Mouse (Mus musculus) kidney, embryonic 16.5 days (tissue): ENCODE measurements around the gene Ralgapb. TPM values are rescaled to one million over a fixed set of nuclear protein-coding genes. Genes with fewer than 3 reads are reported as not detected.

ENCODE experiments used
- ATAC-seq: fragments of 200-750 bp; cut with Nextera tagmentation; 2 replicates; pipeline ENCODE4 v1.8.0; 2017; ENCODE audit warnings: moderate TSS enrichment; ENCODE audit not compliant: low FRiP score, low TSS enrichment
- H3K27ac ChIP-seq: fragments of 300-500 bp; sonication (generic); 2 replicates; pipeline ENCODE4 v1.5.1; 2014; ENCODE audit warnings: low read length
- H3K27me3 ChIP-seq: fragments of 300-500 bp; sonication (generic); 2 replicates; pipeline ENCODE4 v1.6.1; 2014; ENCODE audit warnings: low read length, control low read depth, mixed read lengths; ENCODE audit not compliant: insufficient read depth
- H3K36me3 ChIP-seq: fragments of 300-500 bp; sonication (generic); 2 replicates; pipeline ENCODE4 v1.6.1; 2014; ENCODE audit warnings: low read length, control low read depth, mixed read lengths; ENCODE audit not compliant: insufficient read depth
- H3K4me1 ChIP-seq: fragments of 300-500 bp; sonication (generic); 2 replicates; pipeline ENCODE4 v1.6.1; 2014; ENCODE audit warnings: low read length, control low read depth, mixed read lengths; ENCODE audit not compliant: insufficient read depth
- H3K4me2 ChIP-seq: fragments of 300-500 bp; sonication (generic); replicated peaks from 2 replicates; pipeline ENCODE4 v1.6.1; 2014; ENCODE audit warnings: low read depth, low read length
- H3K4me3 ChIP-seq: fragments of 300-500 bp; sonication (generic); 2 replicates; pipeline ENCODE4 v1.5.1; 2014; ENCODE audit warnings: mild to moderate bottlenecking, low read length
- H3K9ac ChIP-seq: fragments of 300-500 bp; sonication (generic); replicated peaks from 2 replicates; pipeline ENCODE4 v1.6.1; 2014; ENCODE audit warnings: low read length
- H3K9me3 ChIP-seq: fragments of 300-500 bp; sonication (generic); 2 replicates; pipeline ENCODE4 v1.6.1; 2016; ENCODE audit warnings: low read length, control low read depth
- WGBS: fragments of 180-500 bp; shearing (Covaris S2); extraction: QIAGEN DNeasy Blood & Tissue Kit; methylation state at CpG from one replicate; pipeline ENCODE4 v1.1.7; 2014; 5-methylcytosine and 5-hydroxymethylcytosine counted together
- polyA plus RNA-seq: library from polyadenylated mRNA; unstranded; fragments of >200 nt; fragmentation: Nextera tagmentation; extraction: Ambion mirVana; gene quantifications from 2 replicates; pipeline ENCODE4 v1.2.1, GENCODE M21; 2015

Ralgapb gene
- polyA plus RNA-seq, 1 experiment from 2014 or later, result 13.7 TPM

DNA sequence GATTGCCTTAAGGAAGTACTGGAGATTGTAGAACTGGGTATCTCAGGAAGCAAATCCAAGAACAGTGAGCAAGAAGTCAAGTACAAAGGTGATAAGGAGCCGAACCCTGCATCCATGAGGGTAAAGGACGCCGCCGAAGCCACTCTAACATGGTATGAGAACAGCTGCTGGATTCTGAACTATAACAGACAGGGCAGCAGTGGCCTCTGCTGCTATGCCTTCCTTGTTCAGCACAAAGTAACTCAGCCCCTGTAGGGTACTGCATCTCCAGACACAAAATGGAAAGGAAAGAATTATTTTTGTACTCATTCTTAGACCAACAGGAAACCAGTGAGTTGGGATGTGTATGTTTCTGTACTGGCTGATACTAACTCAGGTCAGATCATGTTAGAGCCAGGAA lies 46.8 kb downstream of the Ralgapb start:
- H3K4me2 ChIP-seq, result no peak overlapping the region
- H3K9ac ChIP-seq, result no peak overlapping the region
- H3K4me3 ChIP-seq, result no peak overlapping the region
- no peak for ATAC-seq
- H3K4me1 ChIP-seq, result no peaks in the 10 kb centered on the region
- peaks cover 35% of the 10 kb centered on the region for H3K36me3 ChIP-seq
- H3K27me3 ChIP-seq, result no peaks in the 10 kb centered on the region
- H3K27ac ChIP-seq, result no peak overlapping the region
- WGBS, result 98% methylated on average over 4 of the region's 4 CpGs
- no peaks in the 10 kb centered on the region for H3K9me3 ChIP-seq

DNA sequence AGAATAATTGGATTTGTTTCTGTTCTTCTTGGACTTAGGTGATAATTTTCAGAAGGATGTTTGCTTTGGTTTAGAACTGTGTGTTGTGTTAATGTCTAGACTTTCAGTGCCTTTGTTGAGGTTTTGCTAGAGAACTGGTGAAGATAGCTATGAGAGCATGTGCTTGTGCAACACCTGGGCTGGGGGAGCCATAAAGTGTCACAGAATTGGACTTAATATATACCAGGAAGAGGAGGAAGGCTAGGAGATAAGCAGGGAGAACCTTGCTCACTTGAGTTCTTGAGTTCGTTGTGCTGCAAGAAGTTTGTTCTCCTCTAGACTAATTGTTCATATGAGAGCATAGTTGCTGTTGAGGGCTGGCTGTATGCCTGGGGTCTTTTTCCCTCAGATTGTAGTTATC lies 48.0 kb downstream of the Ralgapb start:
- Histone ChIP-seq H3K4me1 (no peaks in the 10 kb centered on the region), H3K27ac (no peak overlapping the region), H3K36me3 (peaks cover 37% of the 10 kb centered on the region), H3K9ac (no peak overlapping the region), H3K9me3 (no peaks in the 10 kb centered on the region), H3K4me2 (no peak overlapping the region), H3K27me3 (no peaks in the 10 kb centered on the region), H3K4me3 (no peak overlapping the region)
- ATAC-seq, result no peak
- 96% methylated on average over 1 of the region's 1 CpGs for WGBS

DNA sequence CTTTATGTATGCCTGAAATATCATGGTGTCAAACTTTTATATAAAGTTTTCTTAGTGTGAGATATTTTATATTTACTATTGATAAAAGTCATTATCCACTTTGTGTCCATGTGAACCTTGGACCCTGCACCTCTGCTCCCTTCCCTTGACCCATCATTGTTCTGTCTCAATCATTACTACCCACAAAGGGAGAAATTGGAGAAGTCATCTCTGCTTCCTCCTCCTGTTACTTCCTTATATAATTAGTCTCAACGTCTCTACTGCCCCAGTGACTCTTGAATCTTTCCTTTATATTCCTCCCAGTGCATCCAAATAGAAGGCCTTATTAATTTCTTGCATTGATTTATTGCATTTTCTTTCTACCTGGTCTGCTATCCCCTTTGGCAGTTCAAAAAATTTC lies 52.8 kb downstream of the Ralgapb start:
- peaks cover 25% of the 10 kb centered on the region for H3K36me3 ChIP-seq
- no peak for ATAC-seq
- no peak overlapping the region for H3K27ac ChIP-seq
- no peaks in the 10 kb centered on the region for H3K9me3 ChIP-seq
- no peak overlapping the region for H3K4me2 ChIP-seq
- no peaks in the 10 kb centered on the region for H3K4me1 ChIP-seq
- H3K4me3 ChIP-seq, result no peak overlapping the region
- no peaks in the 10 kb centered on the region for H3K27me3 ChIP-seq
- no peak overlapping the region for H3K9ac ChIP-seq
- WGBS, result 63% methylated on average over 1 of the region's 1 CpGs

- 91% methylated on average over 1 of the region's 1 CpGs for WGBS
Measured at GRCm38 (mm10) chr2:158474159-158474558, 64.5 kb downstream of the Ralgapb start.

GRCm38 (mm10) chr2:158477640-158478039 lies 68.0 kb downstream of the Ralgapb start:
- WGBS, result 92% methylated on average over 3 of the region's 3 CpGs
- ATAC-seq, result no peak
- H3K36me3 ChIP-seq, result peaks cover 31% of the 10 kb centered on the region
- H3K4me3 ChIP-seq, result no peak overlapping the region
- H3K27me3 ChIP-seq, result no peaks in the 10 kb centered on the region
- no peaks in the 10 kb centered on the region for H3K9me3 ChIP-seq
- H3K27ac ChIP-seq, result no peak overlapping the region
- no peak overlapping the region for H3K4me2 ChIP-seq
- H3K4me1 ChIP-seq, result no peaks in the 10 kb centered on the region
- no peak overlapping the region for H3K9ac ChIP-seq

More at GRCm38 (mm10) chr2:158474159-158474558, 64.5 kb downstream of the Ralgapb start:
- H3K9me3 ChIP-seq, result no peaks in the 10 kb centered on the region
- no peaks in the 10 kb centered on the region for H3K4me1 ChIP-seq
- H3K27me3 ChIP-seq, result no peaks in the 10 kb centered on the region
- H3K36me3 ChIP-seq, result peaks cover 22% of the 10 kb centered on the region; the same call in 1 of the 2 replicates
- H3K9ac ChIP-seq, result no peak overlapping the region
- H3K27ac ChIP-seq, result no peak overlapping the region
- ATAC-seq, result no peak
- no peak overlapping the region for H3K4me2 ChIP-seq
- H3K4me3 ChIP-seq, result no peak overlapping the region

- no peaks in the 10 kb centered on the region for H3K4me1 ChIP-seq
- ATAC-seq, result no peak
- H3K9ac ChIP-seq, result no peak overlapping the region
- no peak overlapping the region for H3K4me3 ChIP-seq
- no peak overlapping the region for H3K27ac ChIP-seq
- no peaks in the 10 kb centered on the region for H3K9me3 ChIP-seq
- H3K4me2 ChIP-seq, result no peak overlapping the region
- WGBS, result 87% methylated on average over 5 of the region's 5 CpGs
- H3K27me3 ChIP-seq, result no peaks in the 10 kb centered on the region
- H3K36me3 ChIP-seq, result peaks cover 26% of the 10 kb centered on the region
Measured at GRCm38 (mm10) chr2:158498457-158498856, 88.8 kb downstream of the Ralgapb start.

DNA sequence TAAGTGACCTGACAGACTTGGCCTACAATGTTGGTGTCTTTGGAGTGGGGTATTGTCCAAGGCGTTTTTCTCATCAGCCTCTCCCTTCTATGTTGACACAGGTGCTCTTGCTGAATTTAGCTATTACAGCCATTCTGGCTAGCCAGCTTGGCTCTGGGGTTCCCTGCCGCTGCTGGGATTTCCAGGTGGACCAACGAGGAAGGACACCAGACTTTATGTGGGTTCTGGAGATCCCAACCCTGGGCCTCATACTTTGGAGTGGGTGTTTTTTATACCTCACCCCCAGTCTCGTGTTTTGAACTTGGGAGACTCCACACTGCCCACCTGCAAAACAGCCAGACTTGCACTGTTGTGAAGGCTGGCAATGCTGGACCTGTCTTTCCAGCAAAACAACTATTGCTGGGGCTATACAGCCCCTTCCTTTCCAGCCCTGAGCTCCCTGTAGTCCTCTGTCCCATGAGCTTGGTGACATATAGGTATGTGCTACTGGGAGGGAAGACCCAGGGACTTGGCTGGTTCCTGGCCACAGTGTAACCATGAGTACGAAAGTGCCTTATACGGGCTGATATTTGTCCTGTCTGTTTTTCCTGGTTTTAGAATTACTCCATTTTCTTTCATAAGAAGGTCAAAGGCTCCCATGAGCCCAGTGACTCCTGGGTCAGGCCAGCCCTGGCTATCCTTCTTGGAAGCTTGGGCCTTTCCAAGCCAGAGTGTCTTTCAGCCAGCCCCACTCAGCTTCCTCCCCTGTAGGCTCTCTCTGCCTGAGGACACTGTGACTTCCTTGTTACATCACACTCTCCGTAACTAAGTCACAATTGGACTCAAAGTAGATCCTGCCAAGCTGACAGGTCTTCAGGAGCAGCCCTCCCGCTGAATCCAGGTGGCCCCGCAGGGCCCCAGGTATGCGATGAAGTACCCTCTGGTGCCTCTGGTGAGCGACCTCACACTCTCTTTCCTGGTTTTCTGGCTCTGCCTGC lies 92.5 kb downstream of the Ralgapb start, which contains the start of gene Adig:
Gene Adig, plus strand, starts transcription at position 777 of the 977 bp plus-strand sequence.
- Histone ChIP-seq H3K4me1 (no peaks in the 10 kb centered on the region), H3K9me3 (no peaks in the 10 kb centered on the region), H3K27ac (no peak within 1 kb of the TSS), H3K9ac (no peak within 1 kb of the TSS), H3K27me3 (no peaks in the 10 kb centered on the region), H3K36me3 (peaks cover 12% of the 10 kb centered on the region; the same call in 1 of the 2 replicates), H3K4me2 (no peak within 1 kb of the TSS), H3K4me3 (no peak within 1 kb of the TSS)
- 78% methylated on average over 11 of the region's 11 CpGs for WGBS
- ATAC-seq, result no peak

DNA sequence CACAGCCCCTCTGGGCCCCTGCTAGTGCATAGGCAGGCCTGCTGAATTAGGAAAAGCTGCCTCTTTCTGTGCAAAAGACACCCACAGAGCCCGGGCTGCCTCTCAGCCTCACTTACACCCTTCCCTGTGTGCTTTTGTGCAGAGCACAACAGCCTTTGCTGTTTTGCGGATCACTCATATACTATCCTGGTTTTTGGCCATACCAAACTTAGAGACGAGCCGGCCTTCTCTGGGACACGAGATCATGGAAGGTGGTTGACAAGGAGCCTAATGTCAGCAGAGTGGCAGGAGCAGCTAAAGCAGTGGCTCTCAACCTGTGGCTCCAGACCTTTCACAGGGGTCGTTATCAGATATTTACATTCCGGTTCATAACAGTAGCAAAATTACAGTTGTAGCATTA lies 93.6 kb downstream of the Ralgapb start:
- Histone ChIP-seq H3K4me1 (no peaks in the 10 kb centered on the region), H3K4me3 (no peak overlapping the region), H3K27me3 (no peaks in the 10 kb centered on the region), H3K36me3 (peaks cover 11% of the 10 kb centered on the region; the same call in 1 of the 2 replicates), H3K27ac (no peak overlapping the region), H3K9ac (no peak overlapping the region), H3K4me2 (no peak overlapping the region), H3K9me3 (no peaks in the 10 kb centered on the region)
- ATAC-seq, result no peak
- 88% methylated on average over 7 of the region's 7 CpGs for WGBS

DNA sequence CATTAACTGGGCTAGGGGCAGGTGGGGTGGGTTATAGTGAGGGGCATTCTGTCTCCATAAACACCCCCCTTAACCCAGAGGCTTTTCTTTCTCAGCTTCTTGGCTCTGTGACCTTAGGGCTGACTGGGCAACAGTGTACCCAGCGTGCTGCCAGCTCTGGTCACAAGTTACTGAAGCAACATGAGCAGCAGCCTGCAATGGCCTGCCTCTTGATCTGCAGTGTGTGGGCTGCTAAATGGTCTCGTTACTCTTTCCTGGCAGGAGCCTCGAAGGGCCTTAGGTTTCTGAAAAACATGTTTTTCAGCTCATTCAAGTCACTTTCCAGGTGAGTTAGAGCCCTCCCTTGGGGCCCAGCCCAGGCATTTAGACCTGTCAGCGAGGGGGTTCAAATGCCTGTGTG lies 94.0 kb downstream of the Ralgapb start:
- Histone ChIP-seq H3K4me2 (no peak overlapping the region), H3K27ac (no peak overlapping the region), H3K27me3 (no peaks in the 10 kb centered on the region), H3K4me1 (no peaks in the 10 kb centered on the region), H3K9ac (no peak overlapping the region), H3K4me3 (no peak overlapping the region), H3K36me3 (peaks cover 7% of the 10 kb centered on the region; the same call in 1 of the 2 replicates), H3K9me3 (no peaks in the 10 kb centered on the region)
- ATAC-seq, result no peak
- 46% methylated on average over 4 of the region's 4 CpGs for WGBS

DNA sequence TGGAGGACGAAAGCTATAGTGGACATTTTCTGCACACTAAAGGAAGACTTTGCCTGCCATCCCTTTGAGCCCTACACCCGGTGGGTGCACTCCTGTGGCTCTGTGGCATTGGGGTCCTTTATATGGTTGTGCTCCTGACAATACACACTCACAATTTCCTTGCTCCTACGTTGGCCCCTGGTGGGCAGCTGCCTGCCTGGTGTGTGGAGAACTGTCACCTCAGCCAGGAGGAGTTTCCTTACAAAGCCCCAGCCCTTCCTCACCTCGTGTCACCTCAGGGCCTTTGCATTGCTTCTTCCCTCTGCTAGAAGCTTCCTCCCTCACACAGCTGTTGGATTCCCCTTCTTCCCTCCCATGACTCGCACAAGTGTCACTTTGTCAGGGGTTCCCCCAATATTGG lies 96.8 kb downstream of the Ralgapb start:
- H3K4me1 ChIP-seq, result no peaks in the 10 kb centered on the region
- no peak overlapping the region for H3K27ac ChIP-seq
- no peaks in the 10 kb centered on the region for H3K27me3 ChIP-seq
- H3K36me3 ChIP-seq, result no peaks in the 10 kb centered on the region
- no peak overlapping the region for H3K9ac ChIP-seq
- 81% methylated on average over 5 of the region's 5 CpGs for WGBS
- H3K9me3 ChIP-seq, result no peaks in the 10 kb centered on the region
- no peak overlapping the region for H3K4me2 ChIP-seq
- ATAC-seq, result no peak
- no peak overlapping the region for H3K4me3 ChIP-seq
